Mouse (Mus musculus): ENCODE measurements around the gene Peli2. TPM values are rescaled to one million over a fixed set of nuclear protein-coding genes. Genes with fewer than 3 reads are reported as not detected.

The Peli2 gene
- polyA plus RNA-seq, 1 experiment from 2014 or later = 5.9 TPM

GRCm38 (mm10) chr14:48222051-48222450 is 101.4 kb downstream of the Peli2 start:
- H3K9me3 ChIP-seq (ENCODE audit: control insufficient read depth, low read length) = no peaks in the 10 kb centered on the region
- no peak for TF ChIP-seq EP300 (optimal IDR thresholded peaks at IDR 0.05)
- TF ChIP-seq CTCF (IDR thresholded peaks at IDR 0.05; ENCODE audit: low read depth) = no peak
- H3K9ac ChIP-seq (ENCODE audit: low read length) = no peak overlapping the region
- no peak for ATAC-seq (ENCODE audit: low FRiP score, low TSS enrichment)
- no peak overlapping the region for H3K4me2 ChIP-seq (replicated peaks; ENCODE audit: low read depth)
- H3K4me1 ChIP-seq (replicated peaks; ENCODE audit: control insufficient read depth, insufficient read depth) = no peaks in the 10 kb centered on the region
- H3K27ac ChIP-seq (replicated peaks) = no peak overlapping the region
- H3K36me3 ChIP-seq (ENCODE audit: control insufficient read depth, insufficient read depth, low read length) = no peaks in the 10 kb centered on the region
- no peaks in the 10 kb centered on the region for H3K27me3 ChIP-seq (ENCODE audit: control insufficient read depth, insufficient read depth, low read length)
- H3K4me3 ChIP-seq (ENCODE audit: low read depth, low read length) = no peak overlapping the region
- no peak for DNase-seq (ENCODE audit: low spot score)
- WGBS = 78% methylated on average over 9 of the region's 9 CpGs

DNA sequence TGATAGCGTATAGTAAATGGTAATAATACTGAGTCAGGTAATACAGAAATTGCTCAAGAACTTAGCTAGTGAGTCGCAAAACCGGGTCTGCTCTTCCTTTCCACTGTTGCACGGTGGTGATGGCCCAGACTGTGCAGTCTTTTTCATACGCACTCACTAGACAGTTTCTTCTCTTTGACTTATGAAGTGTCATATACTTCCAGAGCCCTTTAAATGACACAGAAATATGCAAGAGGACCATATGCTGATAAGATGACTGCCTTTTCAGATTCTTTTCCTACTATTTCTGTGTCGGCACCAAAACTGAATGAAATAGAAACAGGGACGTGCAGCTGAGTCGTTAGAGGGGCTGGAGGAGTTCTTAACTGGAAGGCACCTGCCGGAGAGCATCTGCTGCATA is 102.1 kb downstream of the Peli2 start:
- ATAC-seq (ENCODE audit: low FRiP score, low TSS enrichment) (no peak), DNase-seq (ENCODE audit: low spot score) (no peak)
- H3K4me3 ChIP-seq (ENCODE audit: low read depth, low read length) = no peak overlapping the region
- H3K9ac ChIP-seq (ENCODE audit: low read length) = no peak overlapping the region
- H3K4me1 ChIP-seq (replicated peaks; ENCODE audit: control insufficient read depth, insufficient read depth) = no peaks in the 10 kb centered on the region
- H3K9me3 ChIP-seq (ENCODE audit: control insufficient read depth, low read length) = no peaks in the 10 kb centered on the region
- no peaks in the 10 kb centered on the region for H3K36me3 ChIP-seq (ENCODE audit: control insufficient read depth, insufficient read depth, low read length)
- H3K4me2 ChIP-seq (replicated peaks; ENCODE audit: low read depth) = no peak overlapping the region
- no peaks in the 10 kb centered on the region for H3K27me3 ChIP-seq (ENCODE audit: control insufficient read depth, insufficient read depth, low read length)
- WGBS = 81% methylated on average over 9 of the region's 9 CpGs
- H3K27ac ChIP-seq (replicated peaks) = no peak overlapping the region
- TF ChIP-seq EP300 (optimal IDR thresholded peaks at IDR 0.05) (no peak), CTCF (IDR thresholded peaks at IDR 0.05; ENCODE audit: low read depth) (no peak)

GRCm38 (mm10) chr14:48224203-48224602 is 103.6 kb downstream of the Peli2 start:
- no peak overlapping the region for H3K4me2 ChIP-seq (replicated peaks; ENCODE audit: low read depth)
- H3K9ac ChIP-seq (ENCODE audit: low read length) = no peak overlapping the region
- TF ChIP-seq CTCF (IDR thresholded peaks at IDR 0.05; ENCODE audit: low read depth) = no peak
- no peak for TF ChIP-seq EP300 (optimal IDR thresholded peaks at IDR 0.05)
- ATAC-seq (ENCODE audit: low FRiP score, low TSS enrichment) (no peak), DNase-seq (ENCODE audit: low spot score) (no peak)
- no peaks in the 10 kb centered on the region for H3K36me3 ChIP-seq (ENCODE audit: control insufficient read depth, insufficient read depth, low read length)
- WGBS = 78% methylated on average over 1 of the region's 1 CpGs
- H3K27ac ChIP-seq (replicated peaks) = no peak overlapping the region
- no peaks in the 10 kb centered on the region for H3K9me3 ChIP-seq (ENCODE audit: control insufficient read depth, low read length)
- H3K4me1 ChIP-seq (replicated peaks; ENCODE audit: control insufficient read depth, insufficient read depth) = no peaks in the 10 kb centered on the region
- H3K4me3 ChIP-seq (ENCODE audit: low read depth, low read length) = no peak overlapping the region
- no peaks in the 10 kb centered on the region for H3K27me3 ChIP-seq (ENCODE audit: control insufficient read depth, insufficient read depth, low read length)

GRCm38 (mm10) chr14:48224861-48225300 is 104.3 kb downstream of the Peli2 start:
- H3K4me3 ChIP-seq (ENCODE audit: low read depth, low read length) = no peak overlapping the region
- ATAC-seq (ENCODE audit: low FRiP score, low TSS enrichment) (peak; percentile 65), DNase-seq (ENCODE audit: low spot score) (peak; percentile 45)
- no peak overlapping the region for H3K27ac ChIP-seq (replicated peaks)
- no peak overlapping the region for H3K4me2 ChIP-seq (replicated peaks; ENCODE audit: low read depth)
- H3K9ac ChIP-seq (ENCODE audit: low read length) = no peak overlapping the region
- no peaks in the 10 kb centered on the region for H3K9me3 ChIP-seq (ENCODE audit: control insufficient read depth, low read length)
- H3K36me3 ChIP-seq (ENCODE audit: control insufficient read depth, insufficient read depth, low read length) = no peaks in the 10 kb centered on the region
- no peaks in the 10 kb centered on the region for H3K27me3 ChIP-seq (ENCODE audit: control insufficient read depth, insufficient read depth, low read length)
- 38% methylated on average over 5 of the region's 5 CpGs for WGBS
- H3K4me1 ChIP-seq (replicated peaks; ENCODE audit: control insufficient read depth, insufficient read depth) = no peaks in the 10 kb centered on the region
- TF ChIP-seq EP300 (optimal IDR thresholded peaks at IDR 0.05) (no peak), CTCF (IDR thresholded peaks at IDR 0.05; ENCODE audit: low read depth) (no peak)

GRCm38 (mm10) chr14:48225810-48226446 is 105.3 kb downstream of the Peli2 start:
- no peak for ATAC-seq (ENCODE audit: low FRiP score, low TSS enrichment)

GRCm38 (mm10) chr14:48226759-48227158 is 106.1 kb downstream of the Peli2 start:
- no peak for ATAC-seq (ENCODE audit: low FRiP score, low TSS enrichment)
- no peak overlapping the region for H3K4me2 ChIP-seq (replicated peaks; ENCODE audit: low read depth)
- 88% methylated on average over 10 of the region's 10 CpGs for WGBS

More at GRCm38 (mm10) chr14:48225810-48226446, 105.3 kb downstream of the Peli2 start:
- H3K4me2 ChIP-seq (replicated peaks; ENCODE audit: low read depth) = no peak overlapping the region
- no peaks in the 10 kb centered on the region for H3K4me1 ChIP-seq (replicated peaks; ENCODE audit: control insufficient read depth, insufficient read depth)
- no peaks in the 10 kb centered on the region for H3K9me3 ChIP-seq (ENCODE audit: control insufficient read depth, low read length)
- TF ChIP-seq EP300 (optimal IDR thresholded peaks at IDR 0.05) (no peak), CTCF (IDR thresholded peaks at IDR 0.05; ENCODE audit: low read depth) (no peak)
- no peaks in the 10 kb centered on the region for H3K36me3 ChIP-seq (ENCODE audit: control insufficient read depth, insufficient read depth, low read length)
- DNase-seq (ENCODE audit: low spot score) = no peak
- H3K27me3 ChIP-seq (ENCODE audit: control insufficient read depth, insufficient read depth, low read length) = no peaks in the 10 kb centered on the region
- no peak overlapping the region for H3K27ac ChIP-seq (replicated peaks)
- WGBS = 67% methylated on average over 7 of the region's 7 CpGs
- H3K9ac ChIP-seq (ENCODE audit: low read length) = no peak overlapping the region
- H3K4me3 ChIP-seq (ENCODE audit: low read depth, low read length) = no peak overlapping the region

More at GRCm38 (mm10) chr14:48226759-48227158, 106.1 kb downstream of the Peli2 start:
- no peak overlapping the region for H3K4me3 ChIP-seq (ENCODE audit: low read depth, low read length)
- no peaks in the 10 kb centered on the region for H3K27me3 ChIP-seq (ENCODE audit: control insufficient read depth, insufficient read depth, low read length)
- no peak for DNase-seq (ENCODE audit: low spot score)
- no peak overlapping the region for H3K9ac ChIP-seq (ENCODE audit: low read length)
- H3K9me3 ChIP-seq (ENCODE audit: control insufficient read depth, low read length) = no peaks in the 10 kb centered on the region
- no peak overlapping the region for H3K27ac ChIP-seq (replicated peaks)
- H3K4me1 ChIP-seq (replicated peaks; ENCODE audit: control insufficient read depth, insufficient read depth) = no peaks in the 10 kb centered on the region
- H3K36me3 ChIP-seq (ENCODE audit: control insufficient read depth, insufficient read depth, low read length) = no peaks in the 10 kb centered on the region
- TF ChIP-seq CTCF (IDR thresholded peaks at IDR 0.05; ENCODE audit: low read depth) (no peak), EP300 (optimal IDR thresholded peaks at IDR 0.05) (no peak)

Data from stomach, postnatal 0 days (tissue).